Mouse (Mus musculus) liver, postnatal 0 days (tissue): ENCODE data around the gene Tmod2. TPM values are rescaled to one million over a fixed set of nuclear protein-coding genes. Genes with fewer than 3 reads are reported as not detected.
"Not testable (repeated sequence)": the region's sequence is repeated elsewhere in the genome, so short reads cannot be mapped to it uniquely, and the experiment has no call there.

Source experiments
- ATAC-seq: fragments of 200-750 bp; cut with Nextera tagmentation; 2 replicates; pipeline ENCODE4 v1.8.0; 2017; ENCODE audit warnings: mild to moderate bottlenecking, moderate library complexity
- DNase-seq: peaks from one replicate; pipeline ENCODE4 v3.0.0-alpha.2; 2016
- H3K27ac ChIP-seq: fragments of 300-500 bp; sonication (generic); 2 replicates; pipeline ENCODE4 v1.5.1; 2014; ENCODE audit warnings: antibody characterized with exemption, moderate library complexity, mild to moderate bottlenecking, low read depth
- H3K27me3 ChIP-seq: fragments of 300-500 bp; sonication (generic); 2 replicates; pipeline ENCODE4 v1.6.1; 2014; ENCODE audit warnings: low read length, control low read depth, mixed read lengths; ENCODE audit not compliant: insufficient read depth
- H3K36me3 ChIP-seq: fragments of 300-500 bp; sonication (generic); replicated peaks from 2 replicates; pipeline ENCODE4 v1.6.1; 2014; ENCODE audit warnings: mild to moderate bottlenecking, control low read depth, low read length, moderate library complexity, mixed read lengths; ENCODE audit not compliant: insufficient read depth
- H3K4me1 ChIP-seq: fragments of 300-500 bp; sonication (generic); 2 replicates; pipeline ENCODE4 v1.6.1; 2014; ENCODE audit warnings: antibody characterized with exemption, mild to moderate bottlenecking, control low read depth; ENCODE audit not compliant: insufficient read depth
- H3K4me2 ChIP-seq: fragments of 300-500 bp; sonication (generic); 2 replicates; pipeline ENCODE4 v1.6.1; 2014; ENCODE audit warnings: low read depth, mild to moderate bottlenecking, low read length, moderate library complexity, mixed read lengths
- H3K4me3 ChIP-seq: fragments of 300-500 bp; sonication (generic); 2 replicates; pipeline ENCODE4 v1.5.1; 2014; ENCODE audit warnings: low read depth, low read length
- H3K9ac ChIP-seq: fragments of 300-500 bp; sonication (generic); replicated peaks from 2 replicates; pipeline ENCODE4 v1.6.1; 2014; ENCODE audit warnings: mild to moderate bottlenecking, moderate library complexity
- H3K9me3 ChIP-seq: fragments of 300-500 bp; sonication (generic); 2 replicates; pipeline ENCODE4 v1.6.1; 2016; ENCODE audit warnings: mild to moderate bottlenecking, control low read depth, low read length, mixed read lengths
- CTCF ChIP-seq: sonication (generic); IDR thresholded peaks from 2 replicates; pipeline ENCODE4 v1.5.1; 2016; ENCODE audit warnings: antibody characterized with exemption, low read depth
- EP300 ChIP-seq: IDR thresholded peaks from 2 replicates; pipeline ENCODE4 v1.6.1; 2016; ENCODE audit warnings: antibody characterized with exemption, low read depth, mild to moderate bottlenecking
- WGBS: fragments of 180-500 bp; shearing (Covaris S2); extraction: QIAGEN DNeasy Blood & Tissue Kit; methylation state at CpG from one replicate; pipeline ENCODE4 v1.1.7; 2014; ENCODE audit not compliant: insufficient replicate concordance; 5-methylcytosine and 5-hydroxymethylcytosine counted together
- polyA plus RNA-seq: library from polyadenylated mRNA; unstranded; fragments of >200 nt; fragmentation: Nextera tagmentation; extraction: Ambion mirVana; gene quantifications from 2 replicates; pipeline ENCODE4 v1.2.1, GENCODE M21; 2015

The Tmod2 gene
- polyA plus RNA-seq: 0.05 and 0.25 TPM in 2 replicates

DNA sequence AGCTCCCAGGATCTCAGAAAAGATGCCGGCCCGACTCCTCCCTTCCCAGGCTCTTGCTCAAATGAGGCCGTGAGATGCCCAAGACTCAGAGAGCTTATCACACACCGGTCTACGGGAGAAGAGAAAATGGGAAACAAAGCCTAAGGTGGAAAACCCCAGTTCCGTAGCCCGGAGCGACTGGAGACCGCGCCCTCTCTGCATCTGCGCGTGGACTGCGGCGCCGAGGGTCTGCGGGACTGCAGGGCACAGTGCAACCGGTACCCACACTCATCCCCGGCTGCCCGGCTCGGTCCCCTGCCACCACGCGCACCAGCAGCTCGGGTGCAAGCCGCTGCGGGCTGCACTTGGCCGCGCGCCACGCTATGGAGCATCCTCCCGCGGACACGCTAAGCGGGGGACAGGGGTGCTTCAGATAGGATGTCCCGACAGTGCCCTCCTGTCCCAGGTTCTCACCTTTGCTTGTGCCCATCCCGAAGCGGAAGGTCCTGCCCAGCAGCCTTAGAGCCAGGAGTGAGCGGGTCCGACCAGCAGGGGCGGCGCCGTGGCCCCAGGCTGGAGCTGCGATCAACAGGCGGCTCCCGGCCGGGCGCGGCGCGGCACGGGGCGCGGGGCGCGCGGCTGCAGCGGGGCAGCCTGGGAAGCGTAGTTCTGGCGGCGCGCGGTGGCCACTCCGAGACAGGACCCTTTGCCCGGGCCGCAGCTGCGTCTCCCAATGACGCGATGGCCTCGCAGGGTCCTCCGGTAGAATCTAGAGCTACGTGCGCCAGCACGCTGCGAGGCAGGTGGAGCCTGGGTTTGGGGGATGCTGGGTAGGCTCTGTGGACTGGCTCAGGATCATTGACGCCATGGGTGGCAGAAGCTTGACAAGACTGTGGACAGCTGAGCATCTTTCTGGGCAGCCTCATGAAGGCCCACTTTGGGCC, at the start of gene Tmod2:
Gene Tmod2 (minus strand): TSS at position 755 of the 923 bp plus-strand sequence.
- TF ChIP-seq EP300 (no peak), CTCF (no peak)
- Histone ChIP-seq H3K4me1 (peaks cover 3% of the 10 kb centered on the region; the same call in 1 of the 2 replicates), H3K4me2 (peak within 1 kb of the TSS; percentile 71), H3K9me3 (no peaks in the 10 kb centered on the region), H3K27ac (no peak within 1 kb of the TSS), H3K9ac (no peak within 1 kb of the TSS), H3K27me3 (peaks cover 33% of the 10 kb centered on the region), H3K4me3 (peak within 1 kb of the TSS; percentile 39), H3K36me3 (no peaks in the 10 kb centered on the region)
- WGBS: 5% methylated on average over 73 of the region's 74 CpGs
- DNase-seq: no peak
- no peak for ATAC-seq

DNA sequence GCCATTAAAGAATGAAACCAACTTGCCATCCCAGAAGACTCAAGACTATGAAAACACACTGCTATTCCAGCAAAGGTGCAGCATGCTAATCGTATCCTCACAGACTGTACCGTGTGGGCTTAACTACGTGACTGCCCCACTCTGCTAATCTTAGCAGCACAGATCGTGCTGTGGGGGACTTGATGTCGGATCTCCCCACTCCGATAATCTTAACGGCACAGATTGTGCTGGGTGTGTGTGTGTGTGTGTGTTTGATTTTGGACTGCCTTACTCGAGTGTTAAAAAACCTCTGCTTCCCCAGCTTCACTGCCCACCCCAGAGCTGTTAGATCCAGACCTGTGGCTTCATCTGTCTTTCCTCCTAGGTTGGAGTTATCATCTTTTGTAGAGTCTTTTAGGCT, 49.8 kb upstream of the Tmod2 start:
- Histone ChIP-seq H3K4me1 (no peaks in the 10 kb centered on the region), H3K4me2 (no peak overlapping the region), H3K9me3 (no peaks in the 10 kb centered on the region), H3K27me3 (no peaks in the 10 kb centered on the region), H3K9ac (no peak overlapping the region), H3K36me3 (no peaks in the 10 kb centered on the region), H3K4me3 (no peak overlapping the region), H3K27ac (no peak overlapping the region)
- TF ChIP-seq CTCF (no peak), EP300 (no peak)
- DNase-seq (no peak), ATAC-seq (no peak)
- 76% methylated on average over 8 of the region's 8 CpGs for WGBS

DNA sequence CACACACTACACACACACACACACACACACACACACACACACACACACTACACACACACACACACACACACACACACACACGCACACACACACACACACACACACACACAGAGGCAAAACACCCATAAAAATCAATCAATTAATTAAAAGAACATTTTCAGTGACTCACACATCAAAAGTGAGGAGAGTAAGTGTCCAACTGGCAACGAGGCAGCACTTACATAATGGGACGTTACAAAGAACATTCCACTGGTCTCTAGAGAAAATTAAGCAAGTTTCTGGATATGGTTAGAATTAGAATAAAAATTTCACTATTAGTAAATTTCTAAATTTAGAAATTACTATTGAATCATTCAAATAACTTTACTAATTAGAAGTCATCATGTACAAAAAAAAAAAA, 45.3 kb upstream of the Tmod2 start:
- H3K27me3 ChIP-seq, H3K4me2 ChIP-seq, H3K4me3 ChIP-seq, H3K27ac ChIP-seq, H3K9me3 ChIP-seq, H3K36me3 ChIP-seq, ATAC-seq, H3K4me1 ChIP-seq, H3K9ac ChIP-seq, DNase-seq: not testable (repeated sequence)
- WGBS: 75% methylated on average over 3 of the region's 3 CpGs

DNA sequence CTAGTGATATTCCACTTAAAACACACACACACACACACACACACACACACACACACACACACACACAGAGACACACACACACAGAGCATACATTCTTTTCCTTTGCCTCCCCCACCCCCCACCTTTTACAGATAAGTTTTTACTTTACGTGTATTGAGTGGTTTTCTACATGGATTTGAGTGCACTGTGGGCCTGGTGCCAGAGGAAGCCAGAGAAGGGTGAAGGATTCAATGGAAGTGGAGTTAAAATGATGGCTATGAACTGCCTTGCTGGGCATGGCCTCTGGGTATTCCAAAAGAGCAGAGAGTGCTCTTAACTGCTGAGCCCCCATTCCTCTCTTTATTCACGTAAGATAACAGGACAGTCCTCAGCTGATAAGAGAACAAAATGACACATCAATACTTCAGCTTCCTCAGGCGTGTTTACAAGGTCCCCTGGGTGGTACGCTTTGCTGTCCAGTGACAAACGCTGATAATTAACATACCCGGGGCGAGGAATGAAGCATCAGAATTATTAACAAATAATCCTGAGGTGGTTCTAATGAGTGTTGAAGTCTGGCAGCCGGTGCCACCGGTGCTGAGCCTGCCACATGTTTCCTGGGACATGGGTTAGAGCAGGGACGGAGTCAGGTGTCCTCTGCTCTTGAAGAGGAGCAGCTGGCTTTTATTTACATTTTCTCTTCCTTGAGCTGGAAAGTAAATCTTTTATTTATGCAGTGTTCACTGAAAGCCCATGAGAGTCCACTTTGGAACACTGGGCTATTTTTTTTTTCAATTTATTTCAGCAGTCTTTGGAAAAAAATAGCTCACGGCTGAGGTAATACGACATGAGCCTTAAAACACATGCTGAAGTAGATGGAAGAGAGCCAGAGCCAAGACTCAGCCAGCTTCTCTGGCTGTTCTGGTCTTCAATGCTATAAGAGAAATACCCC, 43.1 kb upstream of the Tmod2 start:
- ATAC-seq (no peak), DNase-seq (no peak)
- WGBS: 47% methylated on average over 12 of the region's 12 CpGs
- H3K9ac ChIP-seq: no peak overlapping the region
- H3K27me3 ChIP-seq: no peaks in the 10 kb centered on the region
- no peaks in the 10 kb centered on the region for H3K9me3 ChIP-seq
- no peaks in the 10 kb centered on the region for H3K36me3 ChIP-seq
- H3K4me2 ChIP-seq: no peak overlapping the region
- TF ChIP-seq EP300 (no peak), CTCF (no peak)
- H3K27ac ChIP-seq: no peak overlapping the region
- H3K4me3 ChIP-seq: no peak overlapping the region
- no peaks in the 10 kb centered on the region for H3K4me1 ChIP-seq

DNA sequence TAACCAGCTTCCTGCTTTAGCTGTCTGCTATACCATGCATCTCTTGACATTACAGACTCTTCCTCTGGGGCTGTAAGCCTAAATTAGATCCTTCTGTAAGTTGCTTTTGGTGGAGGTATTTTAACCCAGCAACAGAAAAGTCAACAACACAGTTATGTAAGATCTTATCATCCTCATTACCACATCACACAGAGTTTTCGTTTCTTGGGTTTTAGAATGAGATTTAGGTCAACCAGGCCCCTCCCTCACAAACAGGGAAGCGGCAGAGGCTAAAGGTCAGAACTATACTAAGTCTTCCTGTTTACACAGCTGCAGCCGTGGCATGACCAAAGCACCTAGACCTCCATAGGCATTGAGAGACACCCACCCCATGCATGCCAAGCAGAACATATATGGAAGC, 34.3 kb upstream of the Tmod2 start:
- no peaks in the 10 kb centered on the region for H3K27me3 ChIP-seq
- WGBS: 26% methylated on average over 3 of the region's 3 CpGs
- DNase-seq (no peak), ATAC-seq (peak; percentile 21; the same call in 1 of the 2 replicates)
- H3K4me3 ChIP-seq: no peak overlapping the region
- H3K9me3 ChIP-seq: no peaks in the 10 kb centered on the region
- no peaks in the 10 kb centered on the region for H3K36me3 ChIP-seq
- no peak overlapping the region for H3K4me2 ChIP-seq
- no peak overlapping the region for H3K27ac ChIP-seq
- TF ChIP-seq CTCF: no peak
- TF ChIP-seq EP300: no peak
- H3K4me1 ChIP-seq: peaks cover 3% of the 10 kb centered on the region; the same call in 1 of the 2 replicates
- H3K9ac ChIP-seq: no peak overlapping the region

DNA sequence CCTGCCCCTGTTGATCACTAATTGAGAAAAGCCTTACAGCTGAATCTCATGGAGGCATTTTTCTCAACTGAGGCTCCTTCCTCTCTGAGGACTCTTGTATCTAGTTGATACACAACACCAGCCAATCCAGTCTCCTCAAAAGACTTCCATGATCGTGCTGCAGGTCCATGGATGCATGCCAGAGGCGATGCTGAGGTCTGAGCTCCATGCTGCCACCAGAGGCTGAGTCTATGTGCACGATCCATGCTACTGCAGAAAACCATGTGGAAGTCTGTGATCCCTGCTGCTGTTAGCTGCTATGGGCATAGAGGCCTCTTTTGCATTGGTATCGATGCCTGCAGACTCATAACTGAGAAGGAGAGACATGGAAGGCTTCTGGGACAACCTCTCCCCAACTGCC, 23.1 kb upstream of the Tmod2 start:
- no peak for DNase-seq
- H3K4me2 ChIP-seq: no peak overlapping the region
- TF ChIP-seq CTCF (no peak), EP300 (no peak)

More for the DNA sequence above, 23.1 kb upstream of the Tmod2 start:
- WGBS: 81% methylated on average over 4 of the region's 4 CpGs
- no peak overlapping the region for H3K4me3 ChIP-seq
- no peaks in the 10 kb centered on the region for H3K4me1 ChIP-seq
- no peaks in the 10 kb centered on the region for H3K9me3 ChIP-seq
- no peak overlapping the region for H3K9ac ChIP-seq
- no peaks in the 10 kb centered on the region for H3K27me3 ChIP-seq
- ATAC-seq: no peak
- H3K36me3 ChIP-seq: no peaks in the 10 kb centered on the region
- no peak overlapping the region for H3K27ac ChIP-seq
